Mouse (Mus musculus) lung, adult 2 months (tissue): Measurements from ENCODE around the gene Canx. TPM values are rescaled to one million over a fixed set of nuclear protein-coding genes. Genes with fewer than 3 reads are reported as not detected.

ENCODE experiments used
- DNase-seq: peaks from one replicate; pipeline ENCODE4 v3.0.0; 2022
- H3K4me1 ChIP-seq: fragments of 200-500 bp; 2 replicates; pipeline ENCODE4 v1.6.1; 2011; ENCODE audit warnings: low read length; ENCODE audit not compliant: control insufficient read depth, insufficient read depth
- H3K4me3 ChIP-seq: fragments of 200-500 bp; replicated peaks from 2 replicates; pipeline ENCODE3; 2011; ENCODE audit warnings: low read depth, mild to moderate bottlenecking, control low read depth, low read length; ENCODE audit errors: extremely low read depth
- CTCF ChIP-seq: fragments of 200-500 bp; IDR thresholded peaks from 2 replicates; pipeline ENCODE4 v1.5.1; 2011; ENCODE audit warnings: mild to moderate bottlenecking, low read length, control low read depth; ENCODE audit not compliant: insufficient read depth
- POLR2A ChIP-seq: fragments of 200-500 bp; IDR thresholded peaks from 2 replicates; pipeline ENCODE4 v1.6.1; 2011; ENCODE audit warnings: low read depth, mild to moderate bottlenecking, control low read depth, low read length, borderline replicate concordance; ENCODE audit errors: extremely low read depth
- WGBS: fragments of 180-500 bp; shearing (Covaris S2); methylation state at CpG from one replicate; pipeline ENCODE4 v1.1.7; 2018; 5-methylcytosine and 5-hydroxymethylcytosine counted together
- polyA plus RNA-seq: library from polyadenylated mRNA; depleted of rRNA; stranded (reverse); fragments of >200 nt; gene quantifications from 2 replicates; pipeline ENCODE4 v1.2.3, GENCODE M21; 2012

Canx gene
- polyA plus RNA-seq, 1 experiment = 62.3 TPM

- no peak for TF ChIP-seq POLR2A
- TF ChIP-seq CTCF = no peak
- DNase-seq = no peak
- H3K4me3 ChIP-seq = no peak overlapping the region
- no peaks in the 10 kb centered on the region; the same call in 1 of the 2 replicates for H3K4me1 ChIP-seq
- WGBS = 87% methylated on average over 2 of the region's 2 CpGs
Observed at GRCm38 (mm10) chr11:50312803-50313202, 12.7 kb downstream of the Canx start.

GRCm38 (mm10) chr11:50303406-50303805 lies 22.1 kb downstream of the Canx start:
- Histone ChIP-seq H3K4me1 (no peaks in the 10 kb centered on the region), H3K4me3 (no peak overlapping the region)
- TF ChIP-seq POLR2A (no peak), CTCF (no peak)
- 92% methylated on average over 2 of the region's 2 CpGs for WGBS
- no peak for DNase-seq

DNA sequence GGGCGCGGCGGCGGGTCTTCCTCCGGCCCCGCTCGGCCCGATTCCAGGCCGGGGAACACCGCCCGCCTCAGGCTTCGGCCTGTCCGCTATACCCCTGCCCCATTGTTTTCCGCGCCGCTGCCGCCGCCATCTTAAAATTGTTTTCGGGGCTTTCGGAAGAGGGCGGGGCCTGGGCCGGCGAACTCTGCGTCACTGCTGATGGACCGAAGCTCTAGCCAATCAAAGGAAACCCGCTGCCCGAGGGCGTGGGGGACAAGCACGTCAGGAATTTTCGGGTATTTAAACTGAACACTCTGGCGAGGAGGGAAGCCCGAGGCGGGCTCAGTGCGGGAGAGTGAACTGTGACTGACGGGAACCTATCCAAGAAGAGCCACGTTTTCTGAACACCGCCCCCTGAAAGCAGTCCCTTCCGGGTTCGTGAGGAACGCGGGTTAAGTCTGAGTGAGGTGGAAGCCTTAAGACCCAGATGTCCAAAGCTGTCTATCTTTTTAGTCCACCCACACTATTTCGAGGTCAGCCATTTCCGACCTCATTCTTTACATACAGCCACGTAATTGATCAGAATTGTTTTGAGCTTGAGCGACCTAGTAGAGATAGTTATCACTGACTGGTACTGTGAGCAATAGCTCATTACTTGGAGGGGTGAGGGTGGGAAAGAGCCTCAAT lies 33.1 kb downstream of the Canx start, which contains the start of gene Maml1:
TSS of gene Maml1 (minus strand) at position 122 of the 666 bp plus-strand sequence.
- under 1% methylated on average over 45 of the region's 45 CpGs for WGBS
- Histone ChIP-seq H3K4me3 (peak within 1 kb of the TSS; percentile 76), H3K4me1 (peaks cover 7% of the 10 kb centered on the region; the same call in 1 of the 2 replicates)
- DNase-seq = peak; percentile 98
- peak; percentile 94; the same call in 1 of the 2 replicates for TF ChIP-seq POLR2A
- no peak for TF ChIP-seq CTCF

- TF ChIP-seq POLR2A = no peak
- TF ChIP-seq CTCF = no peak
- Histone ChIP-seq H3K4me3 (peak overlapping the region; percentile 76), H3K4me1 (peaks cover 10% of the 10 kb centered on the region)
- peak; percentile 71 for DNase-seq
- under 1% methylated on average over 85 of the region's 85 CpGs for WGBS
Observed at GRCm38 (mm10) chr11:50291321-50292165, 33.9 kb downstream of the Canx start.

GRCm38 (mm10) chr11:50290486-50291225 lies 34.8 kb downstream of the Canx start:
- peak overlapping the region; percentile 76 for H3K4me3 ChIP-seq
- DNase-seq = no peak
- WGBS = 5% methylated on average over 20 of the region's 20 CpGs
- H3K4me1 ChIP-seq = peaks cover 11% of the 10 kb centered on the region
- TF ChIP-seq POLR2A (no peak), CTCF (no peak)

DNA sequence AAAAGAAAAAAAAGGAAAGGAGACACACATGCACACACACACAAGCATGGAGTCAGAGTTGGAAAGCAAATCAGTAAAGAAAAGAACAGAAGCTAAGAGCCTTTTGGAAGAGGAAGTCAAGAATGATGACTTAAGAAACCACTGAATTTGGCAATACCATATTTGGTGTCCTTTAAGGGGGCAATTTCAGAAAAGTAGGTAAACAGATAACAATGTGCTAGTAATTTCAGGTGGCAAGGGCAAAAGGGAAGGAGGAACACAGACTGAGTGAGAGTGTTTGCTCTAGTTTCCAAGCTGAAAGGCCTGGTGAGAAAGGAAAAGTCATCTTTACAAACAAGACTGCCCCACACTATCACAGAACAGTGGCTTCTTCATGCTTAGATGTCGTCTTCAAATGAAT lies 39.0 kb downstream of the Canx start:
- no peak overlapping the region for H3K4me3 ChIP-seq
- TF ChIP-seq POLR2A = no peak
- no peak for TF ChIP-seq CTCF
- 67% methylated on average over 1 of the region's 1 CpGs for WGBS
- peaks cover 11% of the 10 kb centered on the region for H3K4me1 ChIP-seq
- DNase-seq = no peak

- no peak overlapping the region for H3K4me3 ChIP-seq
- TF ChIP-seq POLR2A (no peak), CTCF (no peak)
- 83% methylated on average over 7 of the region's 7 CpGs for WGBS
- no peak for DNase-seq
- peaks cover 11% of the 10 kb centered on the region for H3K4me1 ChIP-seq
Observed at GRCm38 (mm10) chr11:50285696-50286095, 39.8 kb downstream of the Canx start.

DNA sequence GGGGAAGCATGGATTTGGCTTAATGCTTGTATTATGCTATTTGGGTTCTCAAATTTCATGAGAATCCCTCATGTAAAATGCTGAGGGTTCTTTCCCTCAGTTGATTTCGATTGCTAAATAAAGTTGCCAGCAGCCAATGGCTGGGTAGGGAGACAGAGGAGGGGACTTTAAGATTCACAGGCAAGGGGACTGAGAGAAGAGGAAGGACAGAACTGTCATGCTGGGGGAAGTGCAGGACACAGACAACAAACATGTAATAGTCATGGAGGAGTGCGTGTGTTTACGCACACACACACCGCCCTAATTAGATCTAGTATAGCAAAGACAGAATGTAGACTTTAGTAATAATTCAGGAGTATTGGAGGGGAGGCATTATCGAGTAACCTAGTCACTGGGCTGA lies 40.2 kb downstream of the Canx start:
- TF ChIP-seq POLR2A = no peak
- no peak for TF ChIP-seq CTCF
- Histone ChIP-seq H3K4me1 (peaks cover 9% of the 10 kb centered on the region), H3K4me3 (no peak overlapping the region)
- DNase-seq = no peak
- WGBS = 89% methylated on average over 5 of the region's 5 CpGs

DNA sequence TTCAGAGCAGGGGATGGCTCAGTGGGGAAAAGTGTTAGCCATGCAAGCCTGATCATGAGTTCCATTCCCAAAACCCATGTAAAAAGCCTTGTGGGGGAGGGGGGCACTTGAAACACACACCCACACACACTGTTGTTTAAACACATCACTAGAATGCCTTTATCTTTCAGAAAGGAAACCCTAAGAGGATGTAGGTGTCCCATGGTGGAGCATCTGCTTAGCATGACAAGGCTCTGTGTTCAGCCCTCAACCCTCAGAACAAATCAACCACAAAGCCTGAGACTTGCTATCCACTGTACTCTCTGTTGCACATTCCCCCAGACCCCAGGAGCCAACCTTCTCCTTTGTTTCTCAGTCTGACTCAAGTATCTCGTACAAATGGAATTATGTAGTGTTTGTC lies 45.4 kb downstream of the Canx start:
- TF ChIP-seq POLR2A = no peak
- TF ChIP-seq CTCF = no peak
- peaks cover 8% of the 10 kb centered on the region for H3K4me1 ChIP-seq
- WGBS = 51% methylated on average over 1 of the region's 1 CpGs
- no peak for DNase-seq
- H3K4me3 ChIP-seq = no peak overlapping the region
